In the genomic region with DNA sequence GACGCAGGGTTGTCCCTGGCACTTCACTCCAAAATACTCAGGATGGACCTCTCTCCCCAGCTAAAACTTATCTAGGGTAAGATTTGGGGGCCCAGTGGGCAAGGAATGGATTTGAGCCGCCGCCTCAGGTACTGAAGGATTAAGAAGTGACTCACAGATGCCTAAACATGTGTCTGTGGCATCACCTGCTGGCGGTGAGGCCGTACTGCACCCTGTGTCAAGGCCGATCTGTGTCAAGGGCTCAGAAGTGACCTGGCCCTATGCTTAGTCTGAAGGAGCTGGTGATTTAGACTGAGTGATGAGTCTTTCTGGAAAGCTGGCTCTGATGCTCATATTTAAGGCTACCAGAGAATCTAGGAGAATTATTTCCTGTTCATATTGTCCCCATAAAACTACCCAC, we compare ENCODE assay signal across 9 mouse cellular contexts. TPM values are rescaled to one million over a fixed set of nuclear protein-coding genes. Genes with fewer than 3 reads are reported as not detected.
DNase-seq lines count a peak whose midpoint lies in the region; ATAC-seq lines count a peak whose summit lies in the region.
"Had no signal": no experiment of that assay in that cellular context is flagged by ENCODE, and none has a peak within 500 bp of the region (broad histone marks: within the 10 kb centered on the region; RNA-seq: fewer than 3 reads in every experiment).

No protein-coding gene starts in this region.

- ATAC-seq in frontal cortex, adult (ENCODE audit: low TSS enrichment): peak; percentile 56
- ATAC-seq in megakaryocyte-erythroid progenitor cell, adult 5-6 weeks (replicated peaks; ENCODE audit: low FRiP score, low TSS enrichment, poor library complexity, severe bottlenecking): peak; percentile 95
- ATAC-seq: Patski had no signal

- DNase-seq in frontal cortex, postnatal 10 days (ENCODE audit: low spot score in 2 of 2): no peak
- DNase-seq in adipocyte (ENCODE audit: low spot score): peak; percentile 86
- peak; percentile 73 for DNase-seq in embryo, embryonic 11 days
- peak; percentile 52 for DNase-seq in heart, postnatal 4 days
- DNase-seq in kidney, postnatal 25 days: peak; percentile 68 to 82
- peak; percentile 25 to 29 for DNase-seq in spleen, postnatal 14 days (ENCODE audit: low spot score in 2 of 2)

RNA-seq across cellular contexts. Expression of a gene that starts 5.7 kb away (rescaled TPM):
- 10 to 100 TPM; 10.4 to 12.7 TPM for total RNA-seq in heart, postnatal 4 days (2021)
- total RNA-seq in megakaryocyte-erythroid progenitor cell, adult 5-6 weeks (2014; fragmentation: Nextera tagmentation): 2.7 TPM in 1 of 2 replicates, not detected in the other
- not detected in 2 replicates for total RNA-seq in megakaryocyte-erythroid progenitor cell, adult 5-6 weeks (2017)

RNA-seq across cellular contexts. Expression of a gene that starts 15.0 kb away (rescaled TPM):
- total RNA-seq in heart, postnatal 4 days (2021): under 1 TPM; 0.18 to 0.19 TPM
- total RNA-seq in megakaryocyte-erythroid progenitor cell, adult 5-6 weeks (2014; fragmentation: Nextera tagmentation): 1.5 TPM in 1 of 2 replicates, not detected in the other
- total RNA-seq in megakaryocyte-erythroid progenitor cell, adult 5-6 weeks (2017): 0.38 and 0.61 TPM in 2 replicates

RNA-seq across cellular contexts. Expression of a gene that starts 18.8 kb away (rescaled TPM):
- 100 to 1,000 TPM; 120 TPM for total RNA-seq in heart, postnatal 4 days (2021)
- 2.0 TPM in 1 of 2 replicates, not detected in the other for total RNA-seq in megakaryocyte-erythroid progenitor cell, adult 5-6 weeks (2014; fragmentation: Nextera tagmentation)
- total RNA-seq in megakaryocyte-erythroid progenitor cell, adult 5-6 weeks (2017): 0.34 TPM in 1 of 2 replicates, not detected in the other

Comparison
In these comparisons a context has a peak if more than half of its experiments do, and no peak if none do; other contexts are left out.
1. DNase-seq: peak in adipocyte (single experiment), embryo, embryonic 11 days (single experiment), heart, postnatal 4 days (single experiment), kidney, postnatal 25 days (2 of 2) and spleen, postnatal 14 days (2 of 2); none in frontal cortex, postnatal 10 days (0 of 2).
2. RNA of a gene that starts 18.8 kb away (total RNA-seq): 120 TPM in heart, postnatal 4 days; 0.34 to 2.0 TPM in megakaryocyte-erythroid progenitor cell, adult 5-6 weeks; every median in the first group is over 10 times any median in the second.